Mouse (Mus musculus) cerebellum, adult 18-20 months (tissue): Measurements from ENCODE around the gene Trim14.
A peak's percentile ranks its signal among the peaks of the same experiment; 100 is the strongest.

Experiments
- DNase-seq, 2 experiments: peaks; one replicate each; pipeline ENCODE4 v3.0.0; 2021

Gene Trim14

GRCm38 (mm10) chr4:46560069-46560705 is 24.2 kb upstream of the Trim14 start:
- no peak for DNase-seq

GRCm38 (mm10) chr4:46558672-46559667 is 23.0 kb upstream of the Trim14 start:
- DNase-seq = no peak

GRCm38 (mm10) chr4:46556933-46557332 is 21.0 kb upstream of the Trim14 start:
- DNase-seq = no peak

GRCm38 (mm10) chr4:46555762-46556161 is 19.8 kb upstream of the Trim14 start:
- DNase-seq = no peak

GRCm38 (mm10) chr4:46554295-46555069 is 18.5 kb upstream of the Trim14 start:
- no peak for DNase-seq

- peak; percentile 92 to 93 for DNase-seq
These were observed 17.9 kb upstream of the Trim14 start for GRCm38 (mm10) chr4:46553864-46554263.

- no peak for DNase-seq
These were observed 14.5 kb upstream of the Trim14 start for GRCm38 (mm10) chr4:46550406-46550805.

GRCm38 (mm10) chr4:46549979-46550378 is 14.0 kb upstream of the Trim14 start:
- DNase-seq = no peak

GRCm38 (mm10) chr4:46546709-46547108 is 10.8 kb upstream of the Trim14 start:
- no peak for DNase-seq

- DNase-seq = peak; percentile 53 to 55
These were observed 9.6 kb upstream of the Trim14 start for GRCm38 (mm10) chr4:46545498-46545897.

GRCm38 (mm10) chr4:46544313-46544712 is 8.4 kb upstream of the Trim14 start:
- DNase-seq = peak; percentile 30 to 39

GRCm38 (mm10) chr4:46543366-46544050 is 7.6 kb upstream of the Trim14 start:
- DNase-seq = peak; percentile 45 to 50

GRCm38 (mm10) chr4:46541707-46542106 is 5.8 kb upstream of the Trim14 start:
- DNase-seq = no peak

GRCm38 (mm10) chr4:46539167-46539566 is 3.2 kb upstream of the Trim14 start:
- DNase-seq = no peak

- no peak for DNase-seq
These were observed 679 bp downstream of the Trim14 start for GRCm38 (mm10) chr4:46535094-46535830.

GRCm38 (mm10) chr4:46533934-46534720 is 1.8 kb downstream of the Trim14 start:
- DNase-seq = no peak

GRCm38 (mm10) chr4:46532926-46533325 is 3.0 kb downstream of the Trim14 start:
- no peak for DNase-seq

GRCm38 (mm10) chr4:46532511-46532910 is 3.4 kb downstream of the Trim14 start:
- DNase-seq = no peak

- no peak for DNase-seq
These were observed 6.2 kb downstream of the Trim14 start for GRCm38 (mm10) chr4:46529722-46530121.

GRCm38 (mm10) chr4:46527558-46527926 is 8.4 kb downstream of the Trim14 start:
- DNase-seq = no peak
